9 mouse cellular contexts compared by ENCODE assay signal in the genomic region with DNA sequence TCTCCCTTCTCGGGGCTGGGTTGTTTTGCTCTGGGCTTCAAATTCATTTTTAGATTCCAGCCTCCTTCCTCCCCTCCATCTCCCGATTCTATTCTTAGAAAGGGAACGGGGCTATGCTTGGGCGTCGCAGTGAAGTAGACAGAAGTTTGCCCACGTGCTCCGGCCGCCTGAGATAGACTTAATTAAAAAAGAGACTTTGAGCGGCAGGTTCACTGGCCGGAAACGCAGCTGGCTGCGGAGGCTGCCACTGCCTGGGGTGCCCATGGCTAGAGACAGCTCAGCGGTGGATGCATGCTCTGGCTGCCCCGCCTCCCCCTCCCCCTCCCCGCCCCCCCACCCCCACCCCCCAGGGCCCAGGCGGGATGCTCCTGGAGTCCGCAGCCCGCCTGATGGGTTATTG. TPM values are rescaled to one million over a fixed set of nuclear protein-coding genes. Genes with fewer than 3 reads are reported as not detected.
DNase-seq lines count a peak whose midpoint lies in the region; ATAC-seq and TF ChIP-seq lines count a peak whose summit lies in the region.
"Had no signal": no experiment of that assay in that cellular context is flagged by ENCODE, and none has a peak within 500 bp of the region (broad histone marks: within the 10 kb centered on the region; RNA-seq: fewer than 3 reads in every experiment).

No protein-coding gene starts in this region.

- no peak for DNase-seq in lung, adult 2 months
- peak; percentile 18 for DNase-seq in forelimb bud, embryonic 11.5 days (ENCODE audit: low read depth, low spot score)
- peak; percentile 37 to 45 for DNase-seq in heart, postnatal 36 days
- DNase-seq in kidney, postnatal 36 days: peak; percentile 71 to 73
- peak; percentile 7 for DNase-seq in lung, postnatal 14 days
- DNase-seq in right cerebral cortex, adult 2 months (ENCODE audit: low spot score in 2 of 2): peak; percentile 68 to 74
- DNase-seq in ovary, adult 18-20 months (ENCODE audit: low spot score): no peak

- H3K27ac ChIP-seq in lung, embryonic 16.5 days (ENCODE audit: low read length): no peak overlapping the region

- ATAC-seq in lung, embryonic 16.5 days (ENCODE audit: low read depth): peak; percentile 68

- no peak for TF ChIP-seq CTCF in lung, adult 2 months (IDR thresholded peaks at IDR 0.05; ENCODE audit: insufficient read depth, low read length)

- no peaks in the 10 kb centered on the region for H3K9me3 ChIP-seq in lung, embryonic 16.5 days (ENCODE audit: control insufficient read depth, low read length)

- peak overlapping the region; percentile 29 for H3K4me2 ChIP-seq in lung, embryonic 16.5 days (ENCODE audit: low read depth, low read length)

- peaks cover 11% of the 10 kb centered on the region for H3K4me1 ChIP-seq in lung, embryonic 16.5 days (replicated peaks; ENCODE audit: control insufficient read depth, insufficient read depth, low read length)
- no peaks in the 10 kb centered on the region for H3K4me1 ChIP-seq in lung, adult 2 months (ENCODE audit: control insufficient read depth, insufficient read depth, low read length)

- H3K4me3 ChIP-seq in lung, embryonic 16.5 days (ENCODE audit: low read length): no peak overlapping the region
- H3K4me3 ChIP-seq in lung, adult 2 months (replicated peaks; ENCODE audit: extremely low read depth, low read depth, low read length): no peak overlapping the region

- intact Hi-C loops in heart, postnatal 36 days (cut with DNase I): no loop called here

- H3K27me3 ChIP-seq in lung, embryonic 16.5 days (ENCODE audit: control insufficient read depth, insufficient read depth, low read depth, low read length): peaks cover 2% of the 10 kb centered on the region; the same call in 1 of the 2 replicates

- no peak overlapping the region for H3K9ac ChIP-seq in lung, embryonic 16.5 days (ENCODE audit: low read length)

- H3K36me3 ChIP-seq in lung, embryonic 16.5 days (ENCODE audit: control insufficient read depth, insufficient read depth, low read length): no peaks in the 10 kb centered on the region

- 3% methylated on average over 13 of the region's 18 CpGs for WGBS in lung, embryonic 16.5 days
- WGBS in lung, adult 2 months: 3% methylated on average over 17 of the region's 18 CpGs

- TF ChIP-seq POLR2A in lung, adult 2 months (IDR thresholded peaks at IDR 0.05; ENCODE audit: borderline replicate concordance, extremely low read depth, low read depth, low read length): no peak

RNA-seq across cellular contexts. Expression of a gene that starts 31.2 kb away (rescaled TPM):
- polyA plus RNA-seq in lung, embryonic 16.5 days (2015; fragmentation: Nextera tagmentation; extraction: Ambion mirVana): 7.0 and 7.5 TPM in 2 replicates
- 96.2 and 97.7 TPM in 2 replicates for polyA plus RNA-seq in lung, adult 2 months (2012; rRNA removed)
- total RNA-seq in heart, postnatal 36 days (2021): 10 to 100 TPM; 27.1 to 27.4 TPM
- total RNA-seq: MEL had no signal

Comparison
In these comparisons a context has a peak if more than half of its experiments do, and no peak if none do; other contexts are left out.
1. DNase-seq: peak in forelimb bud, embryonic 11.5 days (single experiment), heart, postnatal 36 days (2 of 2), kidney, postnatal 36 days (2 of 2), lung, postnatal 14 days (single experiment) and right cerebral cortex, adult 2 months (2 of 2); none in lung, adult 2 months (single experiment) and ovary, adult 18-20 months (single experiment).
2. RNA of a gene that starts 31.2 kb away (polyA plus RNA-seq): 96.2 to 97.7 TPM in lung, adult 2 months; 7.0 to 7.5 TPM in lung, embryonic 16.5 days; every median in the first group is over 10 times any median in the second.